Mouse (Mus musculus) spleen, postnatal 0 days (tissue): ENCODE measurements around the gene Gm14226. TPM values are rescaled to one million over a fixed set of nuclear protein-coding genes. Genes with fewer than 3 reads are reported as not detected.

Experiments
- polyA plus RNA-seq: library from polyadenylated mRNA; unstranded; fragments of >200 nt; fragmentation: Nextera tagmentation; extraction: Ambion mirVana; gene quantifications from 2 replicates; pipeline ENCODE4 v1.2.1, GENCODE M21; 2015

The Gm14226 gene
- 3.8 and 4.4 TPM in 2 replicates for polyA plus RNA-seq

GRCm38 (mm10) chr2:155018251-155018755 lies at the start of gene Gm14226:
Gene Gm14226 (plus strand): TSS chr2:155018266.

GRCm38 (mm10) chr2:155073978-155074765 lies 56.1 kb downstream of the Gm14226 start, which contains the start of gene Ahcy:
Gene Ahcy (minus strand): TSS chr2:155074497.

Other genes with a start within 250 kb of the Gm14226 start
- gene Gm14214, start 248.2 kb upstream of the Gm14226 start, polyA plus RNA-seq: not detected in 2 replicates
- gene Raly, start 227.2 kb upstream of the Gm14226 start, polyA plus RNA-seq: 26.2 and 28.4 TPM in 2 replicates
- 0.45 and 0.47 TPM in 2 replicates for gene a, start 226.9 kb upstream of the Gm14226 start, polyA plus RNA-seq
- 86.1 and 92.3 TPM in 2 replicates for gene Eif2s2, start 125.3 kb upstream of the Gm14226 start, polyA plus RNA-seq
- gene Ahcy, start 56.2 kb downstream of the Gm14226 start, polyA plus RNA-seq: 45.0 and 48.3 TPM in 2 replicates
- gene Itch, start 115.2 kb downstream of the Gm14226 start, polyA plus RNA-seq: 28.0 and 32.2 TPM in 2 replicates
- gene Dynlrb1, start 218.3 kb downstream of the Gm14226 start, polyA plus RNA-seq: 162 and 172 TPM in 2 replicates